Mouse (Mus musculus) layer of hippocampus, postnatal 14 days (tissue): ENCODE measurements at regions not wholly inside any gene's neighbourhood (a gene's known extent, or its start where the extent isn't known, plus 50 kb on each side); places are given as distances from the start of the nearest gene placed in this dataset.

Source experiments
- microRNA-seq, 2 experiments: library from miRNA; unstranded; fragments of <30 nt; microRNA quantifications; one replicate each; pipeline ENCODE4 v1.2.0; 2021

Small RNA genes in the stretch of these regions (microRNA-seq; reads per million reads assigned to microRNA genes)
- 0 reads per million in 2 experiments for gene Gm22466
- 0 reads per million in 2 experiments for gene Gm23490
- gene Gm23873, result 0.23 to 2.3 reads per million in 2 experiments
- 0 reads per million in 2 experiments for gene Gm23917
- gene Gm23962, result 0 reads per million in 2 experiments
- 0 reads per million in 2 experiments for gene Gm25533
- gene Mir344, result 0 reads per million in 2 experiments
- 25.5 to 40.5 reads per million in 2 experiments for gene Mir344b
- 0.85 to 1.6 reads per million in 2 experiments for gene Mir344c
- gene Mir344d-1, result 0.23 to 0.57 reads per million in 2 experiments
- 0 reads per million in 2 experiments for gene Mir344d-2
- gene Mir344d-3, result 0 reads per million in 2 experiments
- 0 reads per million in 2 experiments for gene Mir344e
- 0 reads per million in 2 experiments for gene Mir344h-1
- 0 reads per million in 2 experiments for gene Mir344h-2
